Mouse (Mus musculus) kidney, postnatal 0 days (tissue): ENCODE measurements around the gene Gpr176. TPM values are rescaled to one million over a fixed set of nuclear protein-coding genes. Genes with fewer than 3 reads are reported as not detected.

Experiments used
- ATAC-seq: fragments of 200-750 bp; cut with Nextera tagmentation; replicated peaks from 2 replicates; pipeline ENCODE4 v1.8.0; 2017; ENCODE audit warnings: low read depth, moderate number of reproducible peaks, moderate TSS enrichment, moderate library complexity; ENCODE audit not compliant: low FRiP score
- DNase-seq: peaks from one replicate; pipeline ENCODE4 v3.0.0-alpha.2; 2016; ENCODE audit warnings: low spot score
- H3K27ac ChIP-seq: fragments of 300-500 bp; sonication (generic); 2 replicates; pipeline ENCODE4 v1.5.1; 2014; ENCODE audit warnings: mild to moderate bottlenecking
- H3K27me3 ChIP-seq: fragments of 300-500 bp; sonication (generic); 2 replicates; pipeline ENCODE4 v1.6.1; 2014; ENCODE audit warnings: low read length, mixed read lengths; ENCODE audit not compliant: insufficient read depth
- H3K36me3 ChIP-seq: fragments of 300-500 bp; sonication (generic); 2 replicates; pipeline ENCODE4 v1.6.1; 2014; ENCODE audit warnings: low read length, mixed read lengths; ENCODE audit not compliant: insufficient read depth
- H3K4me1 ChIP-seq: fragments of 300-500 bp; sonication (generic); replicated peaks from 2 replicates; pipeline ENCODE4 v1.6.1; 2014; ENCODE audit warnings: antibody characterized with exemption, low read length, mixed read lengths; ENCODE audit not compliant: insufficient read depth
- H3K4me2 ChIP-seq: fragments of 300-500 bp; sonication (generic); 2 replicates; pipeline ENCODE4 v1.6.1; 2014; ENCODE audit warnings: mild to moderate bottlenecking, low read length, moderate library complexity, mixed read lengths
- H3K4me3 ChIP-seq: fragments of 300-500 bp; sonication (generic); replicated peaks from 2 replicates; pipeline ENCODE4 v1.5.1; 2014; ENCODE audit warnings: low read depth, low read length
- H3K9ac ChIP-seq: fragments of 300-500 bp; sonication (generic); 2 replicates; pipeline ENCODE4 v1.6.1; 2014; ENCODE audit warnings: low read depth, low read length
- H3K9me3 ChIP-seq: fragments of 300-500 bp; sonication (generic); replicated peaks from 2 replicates; pipeline ENCODE4 v1.6.1; 2016; ENCODE audit warnings: low read length, inconsistent platforms, mixed read lengths
- CTCF ChIP-seq: IDR thresholded peaks from 2 replicates; pipeline ENCODE4 v1.5.1; 2016; ENCODE audit warnings: antibody characterized with exemption, low read depth, mild to moderate bottlenecking, moderate library complexity
- WGBS: fragments of 180-500 bp; shearing (Covaris S2); extraction: QIAGEN DNeasy Blood & Tissue Kit; methylation state at CpG from one replicate; pipeline ENCODE4 v1.1.7; 2014; 5-methylcytosine and 5-hydroxymethylcytosine counted together
- polyA plus RNA-seq: library from polyadenylated mRNA; unstranded; fragments of >200 nt; fragmentation: Nextera tagmentation; extraction: Ambion mirVana; gene quantifications from 2 replicates; pipeline ENCODE4 v1.2.1, GENCODE M21; 2015

Gene Gpr176
- polyA plus RNA-seq, 1 experiment from 2014 or later, result 2.3 TPM

DNA sequence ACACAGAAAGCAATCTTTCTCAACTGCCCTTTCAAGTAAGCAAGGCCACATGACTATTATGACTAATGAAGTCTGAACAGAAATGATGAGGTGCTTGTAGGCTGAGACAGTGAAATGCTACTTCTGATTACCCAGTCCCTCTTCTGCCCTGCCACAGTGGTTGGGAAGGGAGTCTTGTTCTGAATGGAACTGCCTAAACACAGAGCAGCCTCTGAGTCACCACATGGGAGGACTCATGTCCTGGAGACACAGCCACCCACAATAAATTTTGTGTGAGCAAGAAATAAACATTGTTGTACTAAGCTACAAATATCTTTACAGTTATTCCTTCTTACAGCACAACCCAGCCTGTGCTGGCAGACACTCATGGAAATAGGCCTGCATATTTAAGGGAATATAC lies 2.7 kb upstream of the Gpr176 start:
- ATAC-seq (no peak), DNase-seq (no peak)
- Histone ChIP-seq H3K4me2 (no peak overlapping the region), H3K36me3 (no peaks in the 10 kb centered on the region), H3K9ac (no peak overlapping the region), H3K4me3 (no peak overlapping the region), H3K4me1 (peaks cover 14% of the 10 kb centered on the region; the same call in 1 of the 2 replicates), H3K9me3 (no peaks in the 10 kb centered on the region), H3K27ac (no peak overlapping the region), H3K27me3 (no peaks in the 10 kb centered on the region)
- TF ChIP-seq CTCF, result no peak

DNA sequence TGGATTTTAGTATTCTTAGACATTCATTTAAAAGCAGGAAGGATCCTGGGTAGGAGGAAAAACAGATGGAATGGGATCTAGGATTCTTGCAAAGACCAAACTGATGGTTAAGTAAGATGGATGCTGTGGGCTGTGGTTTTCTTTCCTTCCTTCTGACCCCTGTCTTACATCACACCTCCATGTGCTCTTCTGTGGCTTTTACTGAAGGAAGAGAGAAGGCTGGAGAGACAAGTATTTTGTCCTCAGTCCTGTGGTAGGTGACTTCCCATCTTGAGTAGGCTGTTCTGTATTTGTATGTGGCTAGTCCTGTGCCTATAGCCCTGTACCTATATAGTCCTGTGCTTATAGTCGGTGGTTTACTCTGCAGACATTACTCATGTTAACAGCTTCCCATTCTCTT lies 2.3 kb upstream of the Gpr176 start:
- Histone ChIP-seq H3K36me3 (no peaks in the 10 kb centered on the region), H3K4me1 (peaks cover 14% of the 10 kb centered on the region; the same call in 1 of the 2 replicates), H3K4me2 (no peak overlapping the region), H3K27ac (no peak overlapping the region), H3K9me3 (no peaks in the 10 kb centered on the region), H3K9ac (no peak overlapping the region), H3K27me3 (no peaks in the 10 kb centered on the region; the same call in 1 of the 2 replicates), H3K4me3 (no peak overlapping the region)
- DNase-seq, result no peak
- no peak for ATAC-seq
- WGBS, result 71% methylated on average over 1 of the region's 1 CpGs
- TF ChIP-seq CTCF, result no peak

DNA sequence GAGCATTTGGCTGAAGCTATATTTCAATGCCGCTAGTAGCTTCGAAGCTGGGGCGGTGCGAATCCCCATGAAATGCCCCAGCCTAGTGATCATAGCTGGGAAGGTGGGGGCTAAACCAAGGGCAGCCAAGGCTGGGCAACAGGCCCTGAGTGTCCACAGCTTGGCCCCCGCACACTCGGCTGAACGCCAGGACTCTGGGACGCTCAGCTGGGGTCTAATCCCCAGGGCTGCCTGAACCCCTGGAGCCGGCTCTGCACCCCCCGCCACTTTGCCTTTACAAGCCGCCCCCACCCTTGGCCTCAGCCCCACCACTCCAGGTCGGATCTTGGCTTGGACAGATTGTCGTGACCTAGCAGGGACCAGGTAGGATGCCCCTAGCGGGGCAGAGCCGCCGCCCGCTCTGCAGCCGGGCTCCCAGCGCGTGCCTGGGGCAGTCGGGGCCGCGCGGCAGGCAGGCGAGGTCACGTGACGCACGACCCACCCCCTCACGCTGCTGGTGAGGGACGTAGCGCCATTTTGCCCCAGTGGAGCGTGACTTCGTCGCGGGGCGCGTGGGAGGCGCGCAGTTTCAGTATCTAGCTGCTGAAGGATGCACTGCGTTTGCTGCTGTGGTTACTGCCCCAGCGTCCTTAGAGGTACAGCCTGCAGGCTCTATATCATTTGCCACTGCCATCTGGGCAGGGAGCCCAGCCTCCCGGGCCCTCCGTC lies 507 bp upstream of the Gpr176 start:
- TF ChIP-seq CTCF, result peak; percentile 50
- Histone ChIP-seq H3K27me3 (no peaks in the 10 kb centered on the region; the same call in 1 of the 2 replicates), H3K27ac (no peak overlapping the region), H3K9ac (peak overlapping the region; percentile 46), H3K4me1 (peaks cover 14% of the 10 kb centered on the region; the same call in 1 of the 2 replicates), H3K4me3 (peak overlapping the region; percentile 43), H3K36me3 (no peaks in the 10 kb centered on the region), H3K9me3 (no peaks in the 10 kb centered on the region), H3K4me2 (peak overlapping the region; percentile 81)
- ATAC-seq (peak; percentile 94), DNase-seq (peak; percentile 90)
- WGBS, result 2% methylated on average over 43 of the region's 43 CpGs

DNA sequence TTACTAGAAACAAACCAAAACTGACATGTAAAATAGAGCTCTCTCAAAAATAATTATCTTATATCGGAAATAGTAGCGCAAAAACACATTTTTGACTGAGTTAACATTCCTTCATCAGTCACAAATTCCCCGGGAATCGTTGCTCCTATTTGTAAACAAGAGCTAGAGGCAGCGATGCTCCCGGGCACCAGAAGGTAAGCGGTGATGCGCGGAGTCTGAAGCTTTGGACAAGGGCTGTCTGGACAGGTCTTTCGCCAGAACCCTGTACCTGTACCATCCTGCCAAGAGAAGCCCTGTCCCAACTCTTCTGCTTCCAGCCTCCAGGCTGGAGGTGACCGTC lies 688 bp downstream of the Gpr176 start:
- TF ChIP-seq CTCF, result no peak
- peak overlapping the region; percentile 46; the same call in 1 of the 2 replicates for H3K9ac ChIP-seq
- no peak overlapping the region for H3K27ac ChIP-seq
- no peaks in the 10 kb centered on the region; the same call in 1 of the 2 replicates for H3K27me3 ChIP-seq
- ATAC-seq, result no peak
- H3K4me1 ChIP-seq, result peaks cover 14% of the 10 kb centered on the region; the same call in 1 of the 2 replicates
- H3K4me2 ChIP-seq, result peak overlapping the region; percentile 81
- H3K9me3 ChIP-seq, result no peaks in the 10 kb centered on the region
- peak; percentile 23 for DNase-seq
- H3K36me3 ChIP-seq, result no peaks in the 10 kb centered on the region
- peak overlapping the region; percentile 43 for H3K4me3 ChIP-seq
- WGBS, result 7% methylated on average over 11 of the region's 11 CpGs

DNA sequence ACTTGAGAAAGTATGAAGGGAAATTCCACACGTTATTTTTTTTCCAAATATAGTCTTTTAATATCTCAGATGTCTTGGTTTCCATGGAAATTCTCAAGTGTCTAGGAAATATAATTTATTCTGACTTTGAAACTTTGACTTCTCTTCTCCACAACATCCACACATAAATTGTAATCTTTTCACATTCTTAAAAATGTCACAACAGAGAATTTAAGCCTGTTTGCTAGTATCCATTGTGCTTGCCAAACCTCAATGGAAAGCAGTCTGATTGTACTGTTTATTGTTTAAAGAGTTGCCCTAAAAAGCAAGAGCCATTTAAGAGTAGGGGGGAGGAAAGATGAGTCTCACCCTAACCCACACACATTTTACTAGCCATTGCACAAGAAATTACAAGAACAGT lies 1.4 kb downstream of the Gpr176 start:
- DNase-seq, result peak; percentile 62
- Histone ChIP-seq H3K4me2 (no peak overlapping the region), H3K27ac (no peak overlapping the region), H3K9ac (no peak overlapping the region), H3K4me1 (peaks cover 14% of the 10 kb centered on the region; the same call in 1 of the 2 replicates), H3K36me3 (no peaks in the 10 kb centered on the region), H3K4me3 (no peak overlapping the region), H3K27me3 (no peaks in the 10 kb centered on the region; the same call in 1 of the 2 replicates), H3K9me3 (no peaks in the 10 kb centered on the region)
- TF ChIP-seq CTCF, result no peak
- ATAC-seq, result no peak
- WGBS, result 30% methylated on average over 1 of the region's 1 CpGs

DNA sequence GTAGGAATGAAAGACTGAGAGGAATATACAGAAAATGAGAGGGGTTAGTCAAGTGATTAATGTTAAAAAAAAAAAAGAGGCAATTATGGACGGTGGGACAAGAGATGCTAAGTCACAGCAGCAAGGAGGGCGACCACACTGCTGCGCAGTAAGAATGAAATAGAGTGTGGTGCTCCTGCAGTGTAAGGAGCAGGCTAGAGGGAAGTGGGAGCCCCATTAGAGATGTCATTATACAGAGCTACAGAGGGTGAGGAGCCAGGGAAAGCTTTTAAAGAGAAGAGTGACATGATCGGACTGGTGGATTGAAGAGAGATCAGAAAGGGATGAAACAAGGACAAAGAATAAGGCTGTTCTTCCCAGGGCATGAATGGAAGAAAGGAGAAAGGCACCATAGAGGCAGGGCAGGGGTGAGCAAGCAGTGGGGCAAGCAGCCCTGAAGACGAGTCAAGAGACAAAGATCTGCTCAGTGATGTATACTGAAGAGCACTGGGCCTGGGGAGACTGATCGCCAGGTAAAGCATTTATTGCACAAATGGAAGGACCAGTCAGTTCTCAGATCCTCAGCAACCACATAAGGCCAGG lies 18.0 kb downstream of the Gpr176 start:
- ATAC-seq (no peak), DNase-seq (no peak)
- Histone ChIP-seq H3K36me3 (no peaks in the 10 kb centered on the region), H3K9ac (no peak overlapping the region), H3K9me3 (no peaks in the 10 kb centered on the region), H3K27me3 (no peaks in the 10 kb centered on the region), H3K4me2 (no peak overlapping the region), H3K4me3 (no peak overlapping the region), H3K4me1 (no peaks in the 10 kb centered on the region), H3K27ac (no peak overlapping the region)
- TF ChIP-seq CTCF, result no peak
- 85% methylated on average over 6 of the region's 6 CpGs for WGBS
